Mouse (Mus musculus): Measurements from ENCODE around the gene Miox. TPM values are rescaled to one million over a fixed set of nuclear protein-coding genes. Genes with fewer than 3 reads are reported as not detected.
A peak's percentile ranks its signal among the peaks of the same experiment; 100 is the strongest.

Gene Miox
- polyA plus RNA-seq, 1 experiment from 2014 or later, result not detected

- Histone ChIP-seq H3K4me1 (replicated peaks; ENCODE audit: control insufficient read depth, insufficient read depth, low read length) (0 out of 2 replicates have a peak, but pooled peaks cover 2% of the 10 kb centered on the region), H3K4me2 (ENCODE audit: low read depth, low read length, severe bottlenecking) (no peak overlapping the region), H3K9ac (ENCODE audit: low read length) (no peak overlapping the region), H3K36me3 (ENCODE audit: control insufficient read depth, insufficient read depth, low read length) (no peaks in the 10 kb centered on the region), H3K27ac (ENCODE audit: low read depth, low read length) (no peak overlapping the region), H3K9me3 (ENCODE audit: control insufficient read depth, low read length) (no peaks in the 10 kb centered on the region), H3K4me3 (ENCODE audit: low read depth, low read length) (no peak overlapping the region), H3K27me3 (ENCODE audit: control insufficient read depth, insufficient read depth, low read length) (peaks cover 2% of the 10 kb centered on the region; the same call in 1 of the 2 replicates)
- DNase-seq (ENCODE audit: low spot score) (no peak), ATAC-seq (replicated peaks; ENCODE audit: low FRiP score) (no peak)
- WGBS, result 90% methylated on average over 4 of the region's 4 CpGs
These were observed 10.5 kb upstream of the Miox start for GRCm38 (mm10) chr15:89323656-89324055.

- ATAC-seq (replicated peaks; ENCODE audit: low FRiP score), result no peak
- Histone ChIP-seq H3K9ac (ENCODE audit: low read length) (no peak overlapping the region), H3K27me3 (ENCODE audit: control insufficient read depth, insufficient read depth, low read length) (peaks cover 2% of the 10 kb centered on the region; the same call in 1 of the 2 replicates), H3K27ac (ENCODE audit: low read depth, low read length) (no peak overlapping the region), H3K36me3 (ENCODE audit: control insufficient read depth, insufficient read depth, low read length) (no peaks in the 10 kb centered on the region), H3K4me3 (ENCODE audit: low read depth, low read length) (no peak overlapping the region), H3K4me2 (ENCODE audit: low read depth, low read length, severe bottlenecking) (no peak overlapping the region), H3K4me1 (replicated peaks; ENCODE audit: control insufficient read depth, insufficient read depth, low read length) (0 out of 2 replicates have a peak, but pooled peaks cover 2% of the 10 kb centered on the region), H3K9me3 (ENCODE audit: control insufficient read depth, low read length) (no peaks in the 10 kb centered on the region)
- DNase-seq (ENCODE audit: low spot score), result no peak
- 76% methylated on average over 5 of the region's 5 CpGs for WGBS
These were observed 7.8 kb upstream of the Miox start for GRCm38 (mm10) chr15:89326441-89326840.

- WGBS, result 84% methylated on average over 17 of the region's 17 CpGs
- no peak overlapping the region for H3K4me2 ChIP-seq (ENCODE audit: low read depth, low read length, severe bottlenecking)
These were observed 758 bp downstream of the Miox start for GRCm38 (mm10) chr15:89334774-89335537.

GRCm38 (mm10) chr15:89336422-89336821 lies 2.2 kb downstream of the Miox start:
- H3K27ac ChIP-seq (ENCODE audit: low read depth, low read length), result no peak overlapping the region
- no peak overlapping the region for H3K4me2 ChIP-seq (ENCODE audit: low read depth, low read length, severe bottlenecking)
- no peak overlapping the region for H3K4me3 ChIP-seq (ENCODE audit: low read depth, low read length)
- H3K9me3 ChIP-seq (ENCODE audit: control insufficient read depth, low read length), result no peaks in the 10 kb centered on the region
- DNase-seq (ENCODE audit: low spot score) (no peak), ATAC-seq (replicated peaks; ENCODE audit: low FRiP score) (no peak)
- no peaks in the 10 kb centered on the region for H3K36me3 ChIP-seq (ENCODE audit: control insufficient read depth, insufficient read depth, low read length)
- 83% methylated on average over 14 of the region's 14 CpGs for WGBS
- H3K27me3 ChIP-seq (ENCODE audit: control insufficient read depth, insufficient read depth, low read length), result no peaks in the 10 kb centered on the region
- no peaks in the 10 kb centered on the region for H3K4me1 ChIP-seq (replicated peaks; ENCODE audit: control insufficient read depth, insufficient read depth, low read length)
- H3K9ac ChIP-seq (ENCODE audit: low read length), result no peak overlapping the region

More at GRCm38 (mm10) chr15:89334774-89335537, 758 bp downstream of the Miox start:
- no peaks in the 10 kb centered on the region for H3K36me3 ChIP-seq (ENCODE audit: control insufficient read depth, insufficient read depth, low read length)
- no peak overlapping the region for H3K9ac ChIP-seq (ENCODE audit: low read length)
- ATAC-seq (replicated peaks; ENCODE audit: low FRiP score) (no peak), DNase-seq (ENCODE audit: low spot score) (no peak)
- no peak overlapping the region for H3K4me3 ChIP-seq (ENCODE audit: low read depth, low read length)
- no peak overlapping the region for H3K27ac ChIP-seq (ENCODE audit: low read depth, low read length)
- H3K9me3 ChIP-seq (ENCODE audit: control insufficient read depth, low read length), result no peaks in the 10 kb centered on the region
- no peaks in the 10 kb centered on the region for H3K4me1 ChIP-seq (replicated peaks; ENCODE audit: control insufficient read depth, insufficient read depth, low read length)
- no peaks in the 10 kb centered on the region for H3K27me3 ChIP-seq (ENCODE audit: control insufficient read depth, insufficient read depth, low read length)

GRCm38 (mm10) chr15:89339696-89340095 lies 5.5 kb downstream of the Miox start:
- Histone ChIP-seq H3K4me2 (ENCODE audit: low read depth, low read length, severe bottlenecking) (no peak overlapping the region), H3K4me3 (ENCODE audit: low read depth, low read length) (no peak overlapping the region), H3K27me3 (ENCODE audit: control insufficient read depth, insufficient read depth, low read length) (no peaks in the 10 kb centered on the region), H3K27ac (ENCODE audit: low read depth, low read length) (no peak overlapping the region), H3K4me1 (replicated peaks; ENCODE audit: control insufficient read depth, insufficient read depth, low read length) (no peaks in the 10 kb centered on the region), H3K9me3 (ENCODE audit: control insufficient read depth, low read length) (no peaks in the 10 kb centered on the region), H3K36me3 (ENCODE audit: control insufficient read depth, insufficient read depth, low read length) (no peaks in the 10 kb centered on the region), H3K9ac (ENCODE audit: low read length) (no peak overlapping the region)
- DNase-seq (ENCODE audit: low spot score), result no peak
- WGBS, result 91% methylated on average over 2 of the region's 2 CpGs
- ATAC-seq (replicated peaks; ENCODE audit: low FRiP score), result no peak

- no peak overlapping the region for H3K27ac ChIP-seq (ENCODE audit: low read depth, low read length)
- H3K4me3 ChIP-seq (ENCODE audit: low read depth, low read length), result no peak overlapping the region
- DNase-seq (ENCODE audit: low spot score), result no peak
- 86% methylated on average over 3 of the region's 3 CpGs for WGBS
- no peak for ATAC-seq (replicated peaks; ENCODE audit: low FRiP score)
- H3K4me1 ChIP-seq (replicated peaks; ENCODE audit: control insufficient read depth, insufficient read depth, low read length), result no peaks in the 10 kb centered on the region
- H3K36me3 ChIP-seq (ENCODE audit: control insufficient read depth, insufficient read depth, low read length), result no peaks in the 10 kb centered on the region
- no peaks in the 10 kb centered on the region for H3K27me3 ChIP-seq (ENCODE audit: control insufficient read depth, insufficient read depth, low read length)
- no peaks in the 10 kb centered on the region for H3K9me3 ChIP-seq (ENCODE audit: control insufficient read depth, low read length)
- no peak overlapping the region for H3K4me2 ChIP-seq (ENCODE audit: low read depth, low read length, severe bottlenecking)
- H3K9ac ChIP-seq (ENCODE audit: low read length), result no peak overlapping the region
These were observed 5.9 kb downstream of the Miox start for GRCm38 (mm10) chr15:89340136-89340535.

GRCm38 (mm10) chr15:89341678-89342077 lies 7.5 kb downstream of the Miox start:
- H3K4me2 ChIP-seq (ENCODE audit: low read depth, low read length, severe bottlenecking), result no peak overlapping the region
- DNase-seq (ENCODE audit: low spot score) (no peak), ATAC-seq (replicated peaks; ENCODE audit: low FRiP score) (no peak)
- H3K36me3 ChIP-seq (ENCODE audit: control insufficient read depth, insufficient read depth, low read length), result no peaks in the 10 kb centered on the region
- H3K9me3 ChIP-seq (ENCODE audit: control insufficient read depth, low read length), result no peaks in the 10 kb centered on the region
- no peak overlapping the region for H3K4me3 ChIP-seq (ENCODE audit: low read depth, low read length)
- H3K4me1 ChIP-seq (replicated peaks; ENCODE audit: control insufficient read depth, insufficient read depth, low read length), result no peaks in the 10 kb centered on the region
- 75% methylated on average over 1 of the region's 1 CpGs for WGBS
- no peak overlapping the region for H3K27ac ChIP-seq (ENCODE audit: low read depth, low read length)
- H3K9ac ChIP-seq (ENCODE audit: low read length), result no peak overlapping the region
- H3K27me3 ChIP-seq (ENCODE audit: control insufficient read depth, insufficient read depth, low read length), result no peaks in the 10 kb centered on the region

- Histone ChIP-seq H3K36me3 (ENCODE audit: control insufficient read depth, insufficient read depth, low read length) (no peaks in the 10 kb centered on the region), H3K4me3 (ENCODE audit: low read depth, low read length) (no peak overlapping the region), H3K9ac (ENCODE audit: low read length) (no peak overlapping the region), H3K27ac (ENCODE audit: low read depth, low read length) (no peak overlapping the region), H3K4me2 (ENCODE audit: low read depth, low read length, severe bottlenecking) (no peak overlapping the region), H3K27me3 (ENCODE audit: control insufficient read depth, insufficient read depth, low read length) (no peaks in the 10 kb centered on the region), H3K9me3 (ENCODE audit: control insufficient read depth, low read length) (no peaks in the 10 kb centered on the region), H3K4me1 (replicated peaks; ENCODE audit: control insufficient read depth, insufficient read depth, low read length) (no peaks in the 10 kb centered on the region)
- DNase-seq (ENCODE audit: low spot score), result no peak
- 92% methylated on average over 3 of the region's 3 CpGs for WGBS
- no peak for ATAC-seq (replicated peaks; ENCODE audit: low FRiP score)
These were observed 9.1 kb downstream of the Miox start for GRCm38 (mm10) chr15:89343325-89343724.

GRCm38 (mm10) chr15:89350447-89350846 lies 16.2 kb downstream of the Miox start:
- 91% methylated on average over 5 of the region's 5 CpGs for WGBS
- Histone ChIP-seq H3K27ac (ENCODE audit: low read depth, low read length) (no peak overlapping the region), H3K9me3 (ENCODE audit: control insufficient read depth, low read length) (no peaks in the 10 kb centered on the region), H3K4me2 (ENCODE audit: low read depth, low read length, severe bottlenecking) (no peak overlapping the region), H3K27me3 (ENCODE audit: control insufficient read depth, insufficient read depth, low read length) (no peaks in the 10 kb centered on the region), H3K4me3 (ENCODE audit: low read depth, low read length) (no peak overlapping the region), H3K9ac (ENCODE audit: low read length) (no peak overlapping the region), H3K36me3 (ENCODE audit: control insufficient read depth, insufficient read depth, low read length) (peaks cover 12% of the 10 kb centered on the region), H3K4me1 (replicated peaks; ENCODE audit: control insufficient read depth, insufficient read depth, low read length) (peaks cover 8% of the 10 kb centered on the region; the same call in 1 of the 2 replicates)
- ATAC-seq (replicated peaks; ENCODE audit: low FRiP score) (no peak), DNase-seq (ENCODE audit: low spot score) (peak; percentile 23)
